Mouse (Mus musculus) limb, embryonic 11.5 days (tissue): ENCODE results near the gene Tbc1d16. TPM values are rescaled to one million over a fixed set of nuclear protein-coding genes. Genes with fewer than 3 reads are reported as not detected.
"Not testable (repeated sequence)": the region's sequence is repeated elsewhere in the genome, so short reads cannot be mapped to it uniquely, and the experiment has no call there.

Experiments
- ATAC-seq: fragments of 200-750 bp; cut with Nextera tagmentation; 2 replicates; pipeline ENCODE4 v1.8.0; 2017; ENCODE audit warnings: low read depth; ENCODE audit not compliant: insufficient number of reproducible peaks, low FRiP score, low TSS enrichment
- DNase-seq: peaks from one replicate; pipeline ENCODE4 v3.0.0-alpha.2; 2015; ENCODE audit warnings: low spot score
- H3K27ac ChIP-seq: fragments of 300-500 bp; sonication (generic); replicated peaks from 2 replicates; pipeline ENCODE4 v1.5.1; 2014; ENCODE audit warnings: low read depth, mild to moderate bottlenecking, low read length
- H3K27me3 ChIP-seq: fragments of 300-500 bp; sonication (generic); 2 replicates; pipeline ENCODE4 v1.6.1; 2014; ENCODE audit warnings: mild to moderate bottlenecking, low read length, mixed read lengths; ENCODE audit not compliant: control insufficient read depth, insufficient read depth
- H3K36me3 ChIP-seq: fragments of 300-500 bp; sonication (generic); 2 replicates; pipeline ENCODE4 v1.6.1; 2014; ENCODE audit warnings: mild to moderate bottlenecking, low read length, moderate library complexity, mixed read lengths; ENCODE audit not compliant: control insufficient read depth, insufficient read depth
- H3K4me1 ChIP-seq: fragments of 300-500 bp; sonication (generic); 2 replicates; pipeline ENCODE4 v1.6.1; 2014; ENCODE audit warnings: low read length, mixed read lengths; ENCODE audit not compliant: control insufficient read depth, insufficient read depth
- H3K4me2 ChIP-seq: fragments of 300-500 bp; sonication (generic); 2 replicates; pipeline ENCODE4 v1.6.1; 2014; ENCODE audit warnings: low read depth, mild to moderate bottlenecking, moderate library complexity; ENCODE audit not compliant: severe bottlenecking
- H3K4me3 ChIP-seq: fragments of 300-500 bp; sonication (generic); 2 replicates; pipeline ENCODE4 v1.5.1; 2014; ENCODE audit warnings: low read depth, low read length
- H3K9ac ChIP-seq: fragments of 300-500 bp; sonication (generic); 2 replicates; pipeline ENCODE4 v1.6.1; 2014; ENCODE audit warnings: mild to moderate bottlenecking, low read length
- H3K9me3 ChIP-seq: fragments of 300-500 bp; sonication (generic); 2 replicates; pipeline ENCODE4 v1.6.1; 2016; ENCODE audit warnings: low read length; ENCODE audit not compliant: control insufficient read depth
- WGBS: fragments of 180-500 bp; shearing (Covaris S2); extraction: QIAGEN DNeasy Blood & Tissue Kit; methylation state at CpG from one replicate; pipeline ENCODE4 v1.1.7; 2014; 5-methylcytosine and 5-hydroxymethylcytosine counted together
- polyA plus RNA-seq: library from polyadenylated mRNA; unstranded; fragments of >200 nt; fragmentation: Nextera tagmentation; extraction: Ambion mirVana; gene quantifications from 2 replicates; pipeline ENCODE4 v1.2.1, GENCODE M21; 2014

Tbc1d16 gene
- polyA plus RNA-seq, 1 experiment from 2014 or later = 10.8 TPM

- 0 out of 2 replicates have a peak, but pooled peaks cover 2% of the 10 kb centered on the region for H3K4me1 ChIP-seq
- WGBS = 90% methylated on average over 13 of the region's 13 CpGs
- no peaks in the 10 kb centered on the region for H3K27me3 ChIP-seq
- H3K9me3 ChIP-seq = no peaks in the 10 kb centered on the region
- H3K27ac ChIP-seq = no peak overlapping the region
- no peak overlapping the region for H3K9ac ChIP-seq
- no peak overlapping the region for H3K4me2 ChIP-seq
- no peaks in the 10 kb centered on the region for H3K36me3 ChIP-seq
- no peak for DNase-seq
- ATAC-seq = no peak
- no peak overlapping the region for H3K4me3 ChIP-seq
Observed at GRCm38 (mm10) chr11:119264413-119264812, 36.1 kb upstream of the Tbc1d16 start.

GRCm38 (mm10) chr11:119259977-119260376, 31.7 kb upstream of the Tbc1d16 start:
- DNase-seq = no peak
- no peaks in the 10 kb centered on the region for H3K9me3 ChIP-seq
- H3K27ac ChIP-seq = no peak overlapping the region
- no peak overlapping the region for H3K9ac ChIP-seq
- no peaks in the 10 kb centered on the region for H3K4me1 ChIP-seq
- H3K36me3 ChIP-seq = no peaks in the 10 kb centered on the region
- WGBS = 88% methylated on average over 8 of the region's 8 CpGs
- no peak overlapping the region for H3K4me2 ChIP-seq
- no peaks in the 10 kb centered on the region for H3K27me3 ChIP-seq
- ATAC-seq = no peak
- no peak overlapping the region for H3K4me3 ChIP-seq

- Histone ChIP-seq H3K9ac (no peak overlapping the region; the same call in 1 of the 2 replicates), H3K9me3 (no peaks in the 10 kb centered on the region), H3K36me3 (no peaks in the 10 kb centered on the region), H3K27ac (no peak overlapping the region), H3K4me3 (peak overlapping the region; percentile 3; the same call in 1 of the 2 replicates), H3K4me1 (no peaks in the 10 kb centered on the region), H3K4me2 (peak overlapping the region; percentile 36), H3K27me3 (no peaks in the 10 kb centered on the region)
- DNase-seq = peak; percentile 49
- WGBS = 62% methylated on average over 23 of the region's 23 CpGs
- ATAC-seq = no peak
Observed at GRCm38 (mm10) chr11:119258572-119259322, 30.4 kb upstream of the Tbc1d16 start.

- Histone ChIP-seq H3K9ac (no peak overlapping the region), H3K4me3 (peak overlapping the region; percentile 3; the same call in 1 of the 2 replicates), H3K4me1 (peaks cover under 1% of the 10 kb centered on the region; the same call in 1 of the 2 replicates), H3K4me2 (peak overlapping the region; percentile 36), H3K9me3 (no peaks in the 10 kb centered on the region), H3K36me3 (no peaks in the 10 kb centered on the region), H3K27ac (no peak overlapping the region), H3K27me3 (no peaks in the 10 kb centered on the region)
- DNase-seq (no peak), ATAC-seq (no peak)
- WGBS = 63% methylated on average over 9 of the region's 9 CpGs
Observed at GRCm38 (mm10) chr11:119258216-119258571, 29.9 kb upstream of the Tbc1d16 start.

GRCm38 (mm10) chr11:119256557-119256956, 28.3 kb upstream of the Tbc1d16 start:
- not testable (repeated sequence) for H3K4me2 ChIP-seq, H3K27ac ChIP-seq, H3K36me3 ChIP-seq, DNase-seq, H3K9me3 ChIP-seq, H3K9ac ChIP-seq, H3K4me1 ChIP-seq, ATAC-seq, H3K27me3 ChIP-seq, H3K4me3 ChIP-seq
- WGBS = 77% methylated on average over 5 of the region's 5 CpGs

GRCm38 (mm10) chr11:119252854-119253541, 24.7 kb upstream of the Tbc1d16 start:
- H3K27me3 ChIP-seq = no peaks in the 10 kb centered on the region
- ATAC-seq (0 out of 2 replicates have a peak, but pooled peaks have one; percentile 18), DNase-seq (peak; percentile 76)
- H3K4me2 ChIP-seq = peak overlapping the region; percentile 52
- WGBS = 4% methylated on average over 22 of the region's 22 CpGs
- no peaks in the 10 kb centered on the region for H3K36me3 ChIP-seq
- H3K27ac ChIP-seq = no peak overlapping the region
- no peaks in the 10 kb centered on the region for H3K9me3 ChIP-seq
- H3K4me3 ChIP-seq = peak overlapping the region; percentile 20
- peaks cover 18% of the 10 kb centered on the region; the same call in 1 of the 2 replicates for H3K4me1 ChIP-seq
- H3K9ac ChIP-seq = 0 out of 2 replicates have a peak overlapping the region, but pooled peaks have one; percentile 23

- H3K4me1 ChIP-seq = peaks cover 18% of the 10 kb centered on the region; the same call in 1 of the 2 replicates
- H3K9me3 ChIP-seq = no peaks in the 10 kb centered on the region
- 0 out of 2 replicates have a peak overlapping the region, but pooled peaks have one; percentile 0 for H3K4me2 ChIP-seq
- no peaks in the 10 kb centered on the region for H3K36me3 ChIP-seq
- no peaks in the 10 kb centered on the region for H3K27me3 ChIP-seq
- DNase-seq (peak; percentile 47), ATAC-seq (no peak)
- no peak overlapping the region for H3K9ac ChIP-seq
- H3K27ac ChIP-seq = no peak overlapping the region
- 30% methylated on average over 17 of the region's 17 CpGs for WGBS
- H3K4me3 ChIP-seq = no peak overlapping the region
Observed at GRCm38 (mm10) chr11:119250998-119251397, 22.7 kb upstream of the Tbc1d16 start.

GRCm38 (mm10) chr11:119249011-119249410, 20.7 kb upstream of the Tbc1d16 start:
- H3K9ac ChIP-seq = no peak overlapping the region
- H3K36me3 ChIP-seq = no peaks in the 10 kb centered on the region
- peaks cover 18% of the 10 kb centered on the region; the same call in 1 of the 2 replicates for H3K4me1 ChIP-seq
- WGBS = 32% methylated on average over 6 of the region's 6 CpGs
- no peak overlapping the region for H3K4me2 ChIP-seq
- H3K27me3 ChIP-seq = no peaks in the 10 kb centered on the region
- ATAC-seq (peak; percentile 70; the same call in 1 of the 2 replicates), DNase-seq (peak; percentile 80)
- no peak overlapping the region for H3K4me3 ChIP-seq
- H3K9me3 ChIP-seq = no peaks in the 10 kb centered on the region
- no peak overlapping the region for H3K27ac ChIP-seq
